Mouse (Mus musculus) hindbrain, embryonic 14.5 days (tissue): ENCODE measurements around the gene Wdr18. TPM values are rescaled to one million over a fixed set of nuclear protein-coding genes. Genes with fewer than 3 reads are reported as not detected.

ENCODE experiments used
- ATAC-seq: fragments of 200-750 bp; cut with Nextera tagmentation; 2 replicates; pipeline ENCODE4 v1.8.0; 2017; ENCODE audit warnings: moderate number of reproducible peaks, mild to moderate bottlenecking, moderate TSS enrichment, moderate library complexity; ENCODE audit not compliant: low FRiP score
- DNase-seq: peaks from one replicate; pipeline ENCODE4 v3.0.0-alpha.2; 2015; ENCODE audit warnings: low spot score
- H3K27ac ChIP-seq: fragments of 300-500 bp; sonication (generic); 2 replicates; pipeline ENCODE4 v1.5.1; 2014; ENCODE audit warnings: mild to moderate bottlenecking, moderate library complexity
- H3K27me3 ChIP-seq: fragments of 300-500 bp; sonication (generic); 2 replicates; pipeline ENCODE4 v1.6.1; 2014; ENCODE audit warnings: mild to moderate bottlenecking, low read length, mixed read lengths; ENCODE audit not compliant: control insufficient read depth, insufficient read depth
- H3K36me3 ChIP-seq: fragments of 300-500 bp; sonication (generic); replicated peaks from 2 replicates; pipeline ENCODE4 v1.6.1; 2014; ENCODE audit not compliant: control insufficient read depth, insufficient read depth
- H3K4me1 ChIP-seq: fragments of 300-500 bp; sonication (generic); replicated peaks from 2 replicates; pipeline ENCODE4 v1.6.1; 2014; ENCODE audit warnings: antibody characterized with exemption, low read length, mixed read lengths; ENCODE audit not compliant: control insufficient read depth, insufficient read depth
- H3K4me2 ChIP-seq: fragments of 300-500 bp; sonication (generic); replicated peaks from 2 replicates; pipeline ENCODE4 v1.6.1; 2014; ENCODE audit warnings: mild to moderate bottlenecking, moderate library complexity
- H3K4me3 ChIP-seq: fragments of 300-500 bp; sonication (generic); replicated peaks from 2 replicates; pipeline ENCODE4 v1.5.1; 2014; ENCODE audit warnings: mild to moderate bottlenecking, low read length
- H3K9ac ChIP-seq: fragments of 300-500 bp; sonication (generic); 2 replicates; pipeline ENCODE4 v1.6.1; 2014
- H3K9me3 ChIP-seq: fragments of 300-500 bp; sonication (generic); 2 replicates; pipeline ENCODE4 v1.6.1; 2016; ENCODE audit warnings: low read length; ENCODE audit not compliant: control insufficient read depth
- WGBS: fragments of 180-500 bp; shearing (Covaris S2); extraction: QIAGEN DNeasy Blood & Tissue Kit; methylation state at CpG from one replicate; pipeline ENCODE4 v1.1.7; 2014; 5-methylcytosine and 5-hydroxymethylcytosine counted together
- polyA plus RNA-seq: library from polyadenylated mRNA; unstranded; fragments of >200 nt; fragmentation: Nextera tagmentation; extraction: Ambion mirVana; gene quantifications from 2 replicates; pipeline ENCODE4 v1.2.1, GENCODE M21; 2014

Wdr18 gene
- polyA plus RNA-seq, 1 experiment from 2014 or later, result 91.8 TPM

DNA sequence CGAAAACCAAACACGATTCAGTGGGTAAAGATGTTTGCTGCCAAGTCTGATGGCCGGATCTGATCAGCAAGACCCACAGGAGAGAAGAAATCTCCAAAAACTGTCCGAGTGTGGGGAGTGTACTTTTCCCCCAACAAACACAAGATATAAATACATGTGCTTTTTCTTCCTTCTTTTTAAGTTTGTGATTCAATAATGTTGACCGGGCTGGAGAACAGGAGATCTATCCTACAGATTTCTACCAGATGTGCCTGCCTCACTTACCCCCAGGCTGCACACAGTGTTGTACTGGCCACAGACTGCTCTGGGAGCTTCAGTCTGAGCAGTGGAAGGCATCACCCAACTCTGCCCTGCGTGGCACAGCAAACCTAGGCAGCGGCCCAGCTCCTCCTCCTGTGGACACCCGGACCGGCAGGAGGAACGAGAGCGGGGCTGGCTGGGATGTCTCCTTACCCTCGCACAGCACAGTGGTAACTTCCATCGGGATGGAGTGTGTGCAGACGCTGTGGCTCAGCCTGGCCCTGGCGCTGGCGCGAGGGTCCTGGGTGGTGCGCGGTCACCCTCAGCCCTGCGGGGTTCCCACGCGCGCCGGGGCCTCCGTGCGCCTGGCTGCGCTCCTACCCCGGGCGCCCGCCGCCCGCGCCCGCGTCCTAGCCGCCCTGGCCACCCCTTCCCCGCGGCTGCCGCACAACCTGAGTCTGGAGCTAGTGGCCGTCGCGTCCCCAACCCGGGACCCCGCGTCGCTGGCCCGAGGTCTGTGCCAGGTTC is 10.6 kb downstream of the Wdr18 start, which contains the start of gene Grin3b:
TSS of gene Grin3b (plus strand) at position 301 of the 768 bp plus-strand sequence.
- H3K9me3 ChIP-seq, result no peaks in the 10 kb centered on the region
- ATAC-seq (no peak), DNase-seq (no peak)
- WGBS, result 10% methylated on average over 47 of the region's 47 CpGs
- H3K4me2 ChIP-seq, result peak within 1 kb of the TSS; percentile 59
- H3K36me3 ChIP-seq, result peaks cover 40% of the 10 kb centered on the region
- no peak within 1 kb of the TSS for H3K27ac ChIP-seq
- peaks cover 41% of the 10 kb centered on the region for H3K27me3 ChIP-seq
- peak within 1 kb of the TSS; percentile 55 for H3K9ac ChIP-seq
- peaks cover 6% of the 10 kb centered on the region; the same call in 1 of the 2 replicates for H3K4me1 ChIP-seq
- H3K4me3 ChIP-seq, result peak within 1 kb of the TSS; percentile 33

DNA sequence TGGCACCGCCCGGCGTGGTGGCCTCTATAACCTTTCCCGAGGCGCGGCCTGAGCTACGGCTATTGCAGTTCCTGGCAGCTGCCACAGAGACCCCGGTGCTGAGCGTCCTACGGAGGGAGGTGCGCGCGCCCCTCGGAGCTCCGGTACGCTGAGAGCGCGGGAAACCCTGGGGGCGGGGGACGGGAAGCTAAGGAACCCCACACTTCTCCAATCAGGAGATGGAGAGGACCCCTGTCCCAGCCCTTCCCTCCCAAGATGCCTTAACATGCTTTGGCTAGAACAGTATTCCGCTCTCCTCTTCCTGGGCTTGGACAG is 11.2 kb downstream of the Wdr18 start:
- peak overlapping the region; percentile 55 for H3K9ac ChIP-seq
- peak overlapping the region; percentile 33 for H3K4me3 ChIP-seq
- H3K9me3 ChIP-seq, result no peaks in the 10 kb centered on the region
- no peak overlapping the region for H3K27ac ChIP-seq
- no peak for ATAC-seq
- WGBS, result 5% methylated on average over 21 of the region's 21 CpGs
- peaks cover 41% of the 10 kb centered on the region for H3K27me3 ChIP-seq
- peak overlapping the region; percentile 59 for H3K4me2 ChIP-seq
- peaks cover 40% of the 10 kb centered on the region for H3K36me3 ChIP-seq
- no peak for DNase-seq
- H3K4me1 ChIP-seq, result peaks cover 6% of the 10 kb centered on the region; the same call in 1 of the 2 replicates

DNA sequence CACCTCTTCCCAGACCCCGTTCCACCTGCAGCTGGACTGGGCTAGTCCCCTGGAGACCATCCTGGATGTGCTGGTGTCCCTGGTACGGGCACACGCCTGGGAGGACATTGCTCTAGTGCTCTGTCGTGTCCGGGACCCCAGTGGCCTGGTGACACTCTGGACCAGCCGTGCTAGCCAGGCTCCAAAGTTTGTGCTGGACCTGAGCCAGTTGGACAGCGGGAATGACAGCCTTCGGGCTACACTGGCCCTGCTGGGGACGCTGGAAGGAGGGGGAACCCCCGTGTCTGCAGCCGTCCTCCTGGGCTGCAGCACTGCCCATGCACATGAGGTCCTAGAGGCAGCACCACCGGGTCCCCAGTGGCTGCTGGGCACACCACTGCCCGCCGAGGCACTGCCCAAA is 12.9 kb downstream of the Wdr18 start:
- 65% methylated on average over 14 of the region's 14 CpGs for WGBS
- peaks cover 41% of the 10 kb centered on the region for H3K27me3 ChIP-seq

DNA sequence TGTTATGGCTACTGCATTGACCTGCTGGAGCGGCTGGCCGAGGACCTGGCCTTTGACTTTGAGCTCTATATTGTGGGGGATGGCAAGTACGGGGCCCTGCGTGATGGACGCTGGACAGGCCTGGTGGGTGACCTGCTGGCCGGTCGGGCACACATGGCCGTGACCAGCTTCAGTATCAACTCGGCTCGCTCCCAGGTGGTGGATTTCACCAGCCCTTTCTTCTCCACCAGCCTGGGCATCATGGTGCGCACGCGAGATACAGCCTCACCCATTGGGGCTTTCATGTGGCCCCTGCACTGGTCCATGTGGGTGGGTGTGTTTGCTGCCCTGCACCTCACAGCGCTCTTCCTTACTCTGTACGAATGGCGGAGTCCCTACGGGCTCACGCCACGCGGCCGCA is 14.1 kb downstream of the Wdr18 start:
- Histone ChIP-seq H3K27me3 (peaks cover 40% of the 10 kb centered on the region), H3K4me3 (no peak overlapping the region), H3K9me3 (no peaks in the 10 kb centered on the region), H3K36me3 (peaks cover 50% of the 10 kb centered on the region), H3K27ac (no peak overlapping the region), H3K4me1 (peaks cover 6% of the 10 kb centered on the region; the same call in 1 of the 2 replicates), H3K4me2 (no peak overlapping the region), H3K9ac (no peak overlapping the region)
- ATAC-seq, result no peak
- WGBS, result 90% methylated on average over 21 of the region's 21 CpGs
- no peak for DNase-seq

More for the DNA sequence above, 12.9 kb downstream of the Wdr18 start:
- Histone ChIP-seq H3K27ac (no peak overlapping the region), H3K9me3 (no peaks in the 10 kb centered on the region), H3K4me1 (peaks cover 6% of the 10 kb centered on the region; the same call in 1 of the 2 replicates), H3K4me2 (no peak overlapping the region), H3K36me3 (peaks cover 40% of the 10 kb centered on the region), H3K4me3 (no peak overlapping the region), H3K9ac (no peak overlapping the region)
- DNase-seq (no peak), ATAC-seq (no peak)

DNA sequence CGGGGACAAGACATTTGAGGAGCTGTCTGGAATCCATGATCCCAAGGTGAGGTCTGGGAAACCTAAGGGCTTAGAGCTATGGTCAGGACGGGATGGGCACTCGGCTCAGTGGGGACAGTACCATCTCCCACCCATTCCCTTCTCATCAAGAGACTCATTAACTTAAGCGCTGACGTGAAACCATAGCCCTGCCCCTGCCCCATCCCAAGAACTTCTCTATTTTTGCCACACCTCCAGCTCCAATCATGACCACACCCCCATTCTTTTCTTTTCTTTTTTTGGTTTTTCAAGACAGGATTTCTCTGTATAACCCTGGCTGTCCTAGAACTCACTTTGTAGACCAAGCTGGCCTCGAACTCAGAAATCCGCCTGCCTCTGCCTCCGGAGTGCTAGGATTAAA is 14.7 kb downstream of the Wdr18 start:
- Histone ChIP-seq H3K9ac (no peak overlapping the region), H3K36me3 (peaks cover 56% of the 10 kb centered on the region), H3K27ac (no peak overlapping the region), H3K4me1 (peaks cover 6% of the 10 kb centered on the region; the same call in 1 of the 2 replicates), H3K4me2 (no peak overlapping the region), H3K4me3 (no peak overlapping the region), H3K27me3 (peaks cover 34% of the 10 kb centered on the region), H3K9me3 (no peaks in the 10 kb centered on the region)
- ATAC-seq, result no peak
- 87% methylated on average over 8 of the region's 8 CpGs for WGBS
- no peak for DNase-seq

DNA sequence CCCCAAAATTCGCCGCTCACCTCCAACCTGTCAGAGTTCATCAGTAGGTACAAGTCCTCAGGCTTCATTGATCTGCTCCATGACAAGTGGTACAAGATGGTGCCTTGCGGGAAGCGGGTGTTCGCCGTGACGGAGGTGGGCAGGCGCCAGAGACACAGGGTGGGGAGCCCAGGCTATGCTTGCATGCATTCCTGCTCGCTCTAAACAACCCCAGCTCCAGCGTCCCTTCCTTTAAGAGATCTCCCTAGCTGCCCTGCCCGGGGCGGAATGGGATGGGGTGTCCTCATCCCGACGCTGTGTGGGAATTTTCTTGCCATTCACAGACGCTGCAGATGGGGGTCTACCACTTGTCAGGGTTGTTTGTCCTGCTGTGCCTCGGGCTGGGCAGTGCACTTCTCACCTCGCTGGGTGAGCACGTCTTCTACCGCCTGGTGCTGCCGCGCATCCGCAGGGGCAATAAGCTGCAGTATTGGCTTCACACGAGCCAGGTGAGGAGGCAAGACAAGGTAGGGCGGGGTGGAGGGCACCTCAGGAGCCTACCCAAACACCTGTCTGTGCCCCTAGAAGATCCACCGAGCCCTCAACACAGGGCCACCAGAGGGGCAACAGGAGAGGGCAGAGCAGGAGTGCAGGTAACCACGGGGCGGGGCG is 16.2 kb downstream of the Wdr18 start:
- ATAC-seq, result no peak
- Histone ChIP-seq H3K4me1 (no peaks in the 10 kb centered on the region; the same call in 1 of the 2 replicates), H3K36me3 (peaks cover 63% of the 10 kb centered on the region), H3K9me3 (no peaks in the 10 kb centered on the region), H3K27ac (no peak overlapping the region), H3K9ac (no peak overlapping the region), H3K4me3 (no peak overlapping the region), H3K27me3 (peaks cover 21% of the 10 kb centered on the region), H3K4me2 (no peak overlapping the region)
- no peak for DNase-seq
- WGBS, result 86% methylated on average over 28 of the region's 28 CpGs

DNA sequence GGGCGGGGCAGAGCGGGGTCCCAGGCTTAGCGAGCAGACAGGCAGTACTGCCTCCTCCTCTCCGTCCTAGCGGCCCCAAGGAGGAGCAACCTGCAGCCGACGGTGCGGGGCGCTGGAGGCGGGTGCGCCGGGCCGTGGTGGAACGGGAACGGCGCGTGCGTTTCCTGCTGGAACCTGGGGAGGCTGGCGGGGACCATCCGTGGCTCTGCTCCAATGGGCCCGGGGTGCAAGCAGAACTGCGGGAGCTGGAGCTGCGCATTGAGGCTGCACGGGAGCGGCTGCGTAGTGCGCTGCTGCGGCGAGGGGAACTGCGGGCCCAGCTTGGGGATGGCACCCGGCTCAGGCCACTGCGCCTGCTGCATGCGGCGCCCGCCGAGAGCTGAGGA is 16.8 kb downstream of the Wdr18 start:
- 77% methylated on average over 36 of the region's 36 CpGs for WGBS
- H3K9ac ChIP-seq, result no peak overlapping the region
- DNase-seq, result no peak
- no peak overlapping the region for H3K27ac ChIP-seq
- H3K4me3 ChIP-seq, result no peak overlapping the region
- H3K4me1 ChIP-seq, result no peaks in the 10 kb centered on the region; the same call in 1 of the 2 replicates
- peaks cover 16% of the 10 kb centered on the region for H3K27me3 ChIP-seq
- no peak for ATAC-seq
- no peaks in the 10 kb centered on the region for H3K9me3 ChIP-seq
- H3K36me3 ChIP-seq, result peaks cover 63% of the 10 kb centered on the region
- no peak overlapping the region for H3K4me2 ChIP-seq

DNA sequence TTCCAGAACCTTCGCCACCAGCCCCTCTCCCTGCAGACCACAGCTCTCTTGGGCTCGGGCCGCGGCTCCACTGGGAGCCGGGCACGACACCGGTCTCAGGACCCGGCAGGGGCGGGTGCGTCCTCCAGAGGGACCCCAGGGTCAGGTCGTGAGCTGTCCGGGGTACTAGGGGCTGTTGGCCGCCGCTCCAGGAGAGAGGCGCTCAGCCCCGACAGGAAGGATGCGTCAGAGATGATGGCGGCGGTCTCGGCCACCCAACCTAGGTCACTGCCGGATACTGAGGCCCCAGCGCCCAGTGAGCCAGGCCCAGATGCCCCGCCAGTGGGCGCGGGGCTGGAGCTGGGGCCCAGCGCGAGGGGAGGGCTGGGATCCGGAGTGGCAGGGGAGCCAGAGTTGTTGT is 17.4 kb downstream of the Wdr18 start:
- ATAC-seq (no peak), DNase-seq (no peak)
- no peak overlapping the region for H3K4me2 ChIP-seq
- H3K27me3 ChIP-seq, result peaks cover 10% of the 10 kb centered on the region
- no peak overlapping the region for H3K4me3 ChIP-seq
- no peak overlapping the region for H3K27ac ChIP-seq
- H3K4me1 ChIP-seq, result peaks cover 1% of the 10 kb centered on the region
- H3K9ac ChIP-seq, result no peak overlapping the region
- WGBS, result 79% methylated on average over 28 of the region's 28 CpGs
- H3K36me3 ChIP-seq, result peaks cover 63% of the 10 kb centered on the region
- no peaks in the 10 kb centered on the region for H3K9me3 ChIP-seq

DNA sequence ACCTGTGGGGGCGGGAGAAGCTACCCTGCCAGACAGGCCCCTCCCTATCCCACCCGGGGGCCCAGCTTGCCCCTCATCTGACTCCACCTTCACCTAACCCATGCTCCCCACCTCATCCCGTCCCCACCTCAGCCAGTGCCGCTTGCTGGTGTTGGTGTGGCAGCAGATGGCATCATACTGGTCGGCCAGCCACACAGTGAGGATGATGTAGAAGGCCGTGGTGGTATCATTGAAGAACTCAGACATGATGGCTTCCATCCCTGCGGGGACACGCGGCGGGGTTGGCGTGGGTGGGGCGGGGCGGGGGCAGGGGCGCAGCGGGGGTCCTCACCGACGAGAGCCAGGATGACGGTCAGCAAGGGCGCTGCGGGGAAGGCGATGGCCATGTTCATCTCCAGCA is 18.1 kb downstream of the Wdr18 start:
- Histone ChIP-seq H3K4me2 (no peak overlapping the region), H3K4me3 (no peak overlapping the region), H3K27ac (no peak overlapping the region), H3K4me1 (peaks cover 8% of the 10 kb centered on the region), H3K36me3 (peaks cover 63% of the 10 kb centered on the region), H3K9ac (no peak overlapping the region), H3K9me3 (no peaks in the 10 kb centered on the region), H3K27me3 (peaks cover 3% of the 10 kb centered on the region)
- WGBS, result 97% methylated on average over 21 of the region's 21 CpGs
- DNase-seq (no peak), ATAC-seq (no peak)
